In genomic region chr5:134747512-134747893, GRCm38 (mm10) we compare ENCODE assay signal across 8 mouse cellular contexts. TPM values are rescaled to one million over a fixed set of nuclear protein-coding genes. Genes with fewer than 3 reads are reported as not detected.
DNase-seq lines count a peak whose midpoint lies in the region; ATAC-seq and TF ChIP-seq lines count a peak whose summit lies in the region.

No protein-coding gene starts in this region.

- DNase-seq in adrenal gland, adult 2 months, result peak; percentile 83
- DNase-seq in embryo, embryonic 11 days, result peak; percentile 49
- peak; percentile 99 for DNase-seq in heart, adult 11 months
- peak; percentile 38 to 51 for DNase-seq in left cerebral cortex, postnatal 25 days (ENCODE audit: low spot score in 2 of 2)
- DNase-seq in midbrain, embryonic 10.5 days (ENCODE audit: low spot score), result peak; percentile 45

- H3K9me3 ChIP-seq in intestine, postnatal 0 days (ENCODE audit: control insufficient read depth), result no peaks in the 10 kb centered on the region
- no peaks in the 10 kb centered on the region for H3K9me3 ChIP-seq in midbrain, embryonic 10.5 days (replicated peaks)

- 21% methylated on average over 7 of the region's 11 CpGs for WGBS in intestine, postnatal 0 days
- 8% methylated on average over 7 of the region's 11 CpGs for WGBS in midbrain, embryonic 10.5 days
- WGBS in small intestine, adult 2 months, result 28% methylated on average over 5 of the region's 11 CpGs

- peak overlapping the region; percentile 39; the same call in 1 of the 2 replicates for H3K4me3 ChIP-seq in intestine, postnatal 0 days (ENCODE audit: low read depth, low read length)
- H3K4me3 ChIP-seq in midbrain, embryonic 10.5 days, result peak overlapping the region; percentile 57
- peak overlapping the region; percentile 9; the same call in 1 of the 2 replicates for H3K4me3 ChIP-seq in small intestine, adult 2 months (ENCODE audit: low read depth, low read length)

- TF ChIP-seq POLR2A in small intestine, adult 2 months (IDR thresholded peaks at IDR 0.05; ENCODE audit: low read depth, low read length), result no peak

- TF ChIP-seq CTCF in intestine, postnatal 0 days (IDR thresholded peaks at IDR 0.05; ENCODE audit: low read depth), result no peak
- no peak for TF ChIP-seq CTCF in small intestine, adult 2 months (IDR thresholded peaks at IDR 0.05; ENCODE audit: extremely low read depth, insufficient read length, insufficient replicate concordance, low read depth, low read length)

- intact Hi-C loops in left cerebral cortex, postnatal 25 days (cut with DNase I), result loop anchor here (5.0 kb wide), 1 partner anchor 220 kb away; no protein-coding TSS in a partner anchor

- H3K4me1 ChIP-seq in intestine, postnatal 0 days (replicated peaks; ENCODE audit: control insufficient read depth, insufficient read depth, low read length), result no peaks in the 10 kb centered on the region; the same call in 1 of the 2 replicates
- H3K4me1 ChIP-seq in midbrain, embryonic 10.5 days, result peaks cover 25% of the 10 kb centered on the region
- H3K4me1 ChIP-seq in small intestine, adult 2 months (ENCODE audit: control insufficient read depth, insufficient read depth, insufficient read length, low read length), result peaks cover 6% of the 10 kb centered on the region

- 0 out of 2 replicates have a peak, but pooled peaks cover 3% of the 10 kb centered on the region for H3K27me3 ChIP-seq in intestine, postnatal 0 days (replicated peaks; ENCODE audit: control insufficient read depth, insufficient read depth, low read length)
- peaks cover 42% of the 10 kb centered on the region for H3K27me3 ChIP-seq in midbrain, embryonic 10.5 days (ENCODE audit: low read depth, poor library complexity, severe bottlenecking)
- H3K27me3 ChIP-seq in small intestine, adult 2 months (ENCODE audit: control insufficient read depth, insufficient read depth, low read length), result peaks cover 5% of the 10 kb centered on the region; the same call in 1 of the 2 replicates

- peak overlapping the region; percentile 67 for H3K4me2 ChIP-seq in intestine, postnatal 0 days (replicated peaks; ENCODE audit: low read depth)

- no peaks in the 10 kb centered on the region for H3K36me3 ChIP-seq in intestine, postnatal 0 days (ENCODE audit: control insufficient read depth, insufficient read depth)
- no peaks in the 10 kb centered on the region for H3K36me3 ChIP-seq in midbrain, embryonic 10.5 days
- H3K36me3 ChIP-seq in small intestine, adult 2 months (ENCODE audit: control insufficient read depth, insufficient read depth, low read length), result no peaks in the 10 kb centered on the region

- H3K9ac ChIP-seq in intestine, postnatal 0 days (ENCODE audit: low read depth, low read length), result 0 out of 2 replicates have a peak overlapping the region, but pooled peaks have one; percentile 22

- no peak overlapping the region for H3K27ac ChIP-seq in intestine, postnatal 0 days (ENCODE audit: low read depth, low read length)
- H3K27ac ChIP-seq in midbrain, embryonic 10.5 days (replicated peaks), result peak overlapping the region; percentile 73
- peak overlapping the region; percentile 10 for H3K27ac ChIP-seq in small intestine, adult 2 months (ENCODE audit: insufficient read depth, low read depth, low read length)

- ATAC-seq in intestine, postnatal 0 days, result peak; percentile 31; the same call in 1 of the 2 replicates
- no peak for ATAC-seq in megakaryocyte, adult 5-6 weeks (ENCODE audit: poor library complexity, severe bottlenecking)

RNA-seq across cellular contexts. Expression of gene Eln, which starts 0.4 kb away (rescaled TPM):
- total RNA-seq in adrenal gland, adult 2 months (2021), result 10 to 100 TPM; 11.8 to 26.9 TPM
- 21.8 and 30.7 TPM in 2 replicates for polyA plus RNA-seq in adrenal gland, adult 2 months (2012; rRNA removed)
- 72.4 and 81.9 TPM in 2 replicates for polyA plus RNA-seq in intestine, postnatal 0 days (2015; fragmentation: Nextera tagmentation; extraction: Ambion mirVana)
- 10 to 100 TPM; 22.5 to 27.1 TPM for total RNA-seq in left cerebral cortex, postnatal 25 days (2021)
- 0.88 and 2.0 TPM in 2 replicates for polyA plus RNA-seq in midbrain, embryonic 10.5 days (2016; fragmentation: Nextera tagmentation; extraction: Ambion mirVana)
- polyA plus RNA-seq in small intestine, adult 2 months (2012; rRNA removed), result 14.0 and 15.2 TPM in 2 replicates
- not detected in 2 replicates for total RNA-seq in megakaryocyte, adult 5-6 weeks (2015)
- total RNA-seq in megakaryocyte, adult 5-6 weeks (2017), result not detected in 2 replicates

RNA-seq across cellular contexts. Expression of gene Limk1, which starts 59.1 kb away (rescaled TPM):
- 10 to 100 TPM; 20.6 to 22.1 TPM for total RNA-seq in adrenal gland, adult 2 months (2021)
- polyA plus RNA-seq in adrenal gland, adult 2 months (2012; rRNA removed), result 36.5 and 38.4 TPM in 2 replicates
- 1.7 and 1.8 TPM in 2 replicates for polyA plus RNA-seq in intestine, postnatal 0 days (2015; fragmentation: Nextera tagmentation; extraction: Ambion mirVana)
- total RNA-seq in left cerebral cortex, postnatal 25 days (2021), result 10 to 100 TPM; 58.7 to 60.1 TPM
- 8.0 and 9.8 TPM in 2 replicates for polyA plus RNA-seq in midbrain, embryonic 10.5 days (2016; fragmentation: Nextera tagmentation; extraction: Ambion mirVana)
- 6.4 and 6.8 TPM in 2 replicates for polyA plus RNA-seq in small intestine, adult 2 months (2012; rRNA removed)
- 9.5 and 11.8 TPM in 2 replicates for total RNA-seq in megakaryocyte, adult 5-6 weeks (2015)
- 7.5 and 8.3 TPM in 2 replicates for total RNA-seq in megakaryocyte, adult 5-6 weeks (2017)

Comparison
In these comparisons a context has a peak if more than half of its experiments do, and no peak if none do; other contexts are left out.
1. DNase-seq: peak in every context shown above with its lines; median percentile 99 in heart, adult 11 months; 83 in adrenal gland, adult 2 months; 49 in embryo, embryonic 11 days; 45 in midbrain, embryonic 10.5 days; 44 in left cerebral cortex, postnatal 25 days.